Mouse (Mus musculus): ENCODE data around the gene Zfp346. TPM values are rescaled to one million over a fixed set of nuclear protein-coding genes. Genes with fewer than 3 reads are reported as not detected.
"Not testable (repeated sequence)": the region's sequence is repeated elsewhere in the genome, so short reads cannot be mapped to it uniquely, and the experiment has no call there.

Zfp346 gene
- 71.6 and 76.2 TPM in 2 replicates for total RNA-seq (2021)
- long read RNA-seq, transcript Zfp346-201 (7 exons, 3,333 nt): major isoform, 6 of 27 reads
- long read RNA-seq, partial matches to known transcripts: 1 of 27 reads
- long read RNA-seq, other reads (novel, unspliced or antisense): 15 of 27 reads

DNA sequence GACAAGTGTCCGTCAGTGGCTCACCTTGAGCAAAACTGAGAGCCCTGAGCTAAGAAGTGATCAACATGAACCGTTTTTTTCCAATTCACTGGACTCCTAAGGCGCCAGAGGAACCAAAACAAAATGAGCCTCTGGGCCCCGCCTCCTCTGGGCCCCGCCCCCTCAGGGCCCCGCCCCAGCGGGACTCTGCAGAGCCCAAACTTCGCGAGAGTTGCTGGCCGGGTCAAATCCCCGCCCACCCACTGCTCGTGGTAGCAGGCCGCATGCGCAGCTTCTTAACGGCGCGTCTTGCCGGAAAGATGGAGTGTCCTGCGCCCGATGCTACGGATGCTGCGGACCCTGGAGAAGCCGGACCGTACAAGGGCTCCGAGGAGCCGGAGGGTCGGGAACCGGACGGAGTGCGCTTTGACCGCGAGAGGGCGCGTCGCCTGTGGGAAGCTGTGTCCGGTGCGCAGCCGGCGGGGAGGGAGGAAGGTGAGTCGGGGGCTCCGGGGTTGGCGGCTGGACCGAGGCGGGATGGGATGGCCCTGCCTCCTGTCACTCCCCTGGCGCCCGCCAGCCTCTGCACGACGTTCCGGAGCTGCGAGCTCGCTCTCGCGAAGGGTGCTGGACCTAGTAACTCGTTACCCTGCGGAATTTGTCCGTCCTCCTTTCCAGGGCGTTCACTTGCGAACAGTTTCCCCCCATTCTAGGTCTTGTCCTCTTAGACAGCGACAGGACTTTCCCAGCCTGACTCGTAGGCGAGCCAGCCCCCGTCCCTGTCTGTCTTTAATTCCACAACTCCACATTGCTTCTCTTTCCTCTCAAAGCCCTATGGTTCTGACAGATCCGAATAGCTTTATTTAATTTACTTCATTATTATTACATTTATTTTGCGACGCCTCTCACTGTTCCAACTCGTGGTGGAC is at the start of gene Zfp346:
Gene Zfp346 (plus strand): TSS at position 267 of the 908 bp plus-strand sequence.
- peak; percentile 98 for DNase-seq

DNA sequence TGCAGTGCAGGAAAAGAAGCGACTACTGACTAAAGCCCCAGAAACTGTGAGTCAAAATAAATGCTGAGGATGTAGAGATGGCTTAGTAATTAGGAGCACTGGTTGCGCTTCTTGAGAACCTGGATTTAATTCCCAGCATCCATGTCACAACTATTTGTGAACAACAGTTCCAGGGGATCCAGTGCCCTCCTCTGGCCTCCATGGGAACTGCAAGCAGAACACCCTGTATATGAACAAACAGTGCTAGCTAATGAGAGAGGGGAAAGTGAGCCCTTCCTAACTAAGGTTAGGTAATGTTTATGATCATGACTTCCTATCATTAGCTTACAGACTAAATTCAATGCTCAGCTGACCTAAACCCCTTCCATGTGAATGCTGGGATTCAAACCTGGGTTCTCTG is 47.1 kb upstream of the Zfp346 start:
- DNase-seq: peak; percentile 7

DNA sequence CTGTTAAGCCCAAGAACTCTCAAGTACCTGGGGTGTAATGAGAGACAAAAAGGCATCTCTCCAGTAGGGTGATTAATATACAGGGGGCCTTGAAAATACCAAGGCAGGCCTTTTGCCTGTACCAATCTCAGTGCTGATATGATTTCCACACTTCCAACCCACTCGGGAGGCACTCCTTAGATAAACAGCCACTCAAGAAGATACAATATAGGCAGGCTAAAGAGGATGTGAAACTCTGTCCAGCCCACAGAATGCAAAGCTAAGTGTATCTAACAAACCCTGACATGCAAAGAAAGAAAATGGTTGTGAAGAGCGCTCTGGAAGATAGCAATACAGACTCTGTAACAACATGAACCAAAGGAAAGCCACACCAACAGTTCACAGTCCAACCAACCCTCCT is 41.8 kb upstream of the Zfp346 start:
- DNase-seq: no peak

DNA sequence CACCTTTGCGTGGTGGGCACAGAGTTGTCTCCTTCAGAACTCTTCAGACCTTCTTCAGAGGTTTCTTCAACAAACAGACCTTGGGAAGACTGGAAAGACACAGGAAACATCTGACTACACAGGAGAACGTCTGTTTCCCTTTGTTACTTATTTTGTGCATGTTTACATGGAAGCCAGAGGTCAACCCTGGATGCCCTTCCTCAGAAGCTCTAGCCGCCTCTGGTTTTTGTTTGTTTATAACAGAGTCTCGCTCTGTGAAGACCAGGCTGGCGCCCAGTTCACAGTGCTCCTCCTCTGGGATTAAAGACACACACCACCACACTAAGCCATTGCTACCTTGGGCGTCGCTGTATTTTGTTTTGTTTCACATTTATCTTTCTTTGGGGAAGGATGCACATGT is 35.4 kb upstream of the Zfp346 start:
- DNase-seq: no peak

DNA sequence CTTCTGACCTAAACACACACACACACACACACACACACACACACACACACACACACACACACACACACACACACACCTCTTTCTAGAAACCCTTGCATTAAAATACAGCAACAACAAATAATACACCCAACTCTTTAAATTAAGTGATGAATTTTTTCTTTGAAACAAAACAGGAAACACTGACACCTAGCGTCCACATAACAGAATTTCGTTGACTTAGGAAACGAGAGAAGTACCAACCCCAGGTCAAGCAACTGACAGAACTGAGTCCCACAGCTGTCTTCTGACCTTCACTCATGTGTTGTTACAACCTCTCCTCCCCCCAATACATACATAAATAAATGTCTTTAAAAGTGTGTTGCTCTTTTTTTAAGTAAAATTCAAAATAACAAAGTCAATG is 33.8 kb upstream of the Zfp346 start:
- no peak for DNase-seq

DNA sequence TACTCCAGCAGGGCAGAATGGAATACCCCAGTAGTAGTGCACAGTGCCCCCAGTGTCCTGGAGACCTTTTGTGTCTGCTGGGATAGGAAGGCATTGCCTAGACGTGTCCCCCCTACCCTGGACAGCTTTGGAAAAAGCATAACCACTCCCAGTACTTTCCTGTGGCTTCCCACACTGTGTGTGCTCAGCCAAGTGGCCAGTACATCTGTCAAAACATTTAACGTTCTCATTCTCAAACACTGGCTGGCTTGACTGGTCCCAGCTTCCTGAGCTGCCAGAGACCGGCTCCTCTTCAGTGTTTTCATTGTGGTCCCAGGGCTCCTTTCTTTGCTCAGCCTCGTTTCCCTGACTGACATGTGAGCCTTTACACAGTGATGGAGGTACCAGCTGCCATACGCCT is 29.5 kb upstream of the Zfp346 start:
- no peak for DNase-seq

DNA sequence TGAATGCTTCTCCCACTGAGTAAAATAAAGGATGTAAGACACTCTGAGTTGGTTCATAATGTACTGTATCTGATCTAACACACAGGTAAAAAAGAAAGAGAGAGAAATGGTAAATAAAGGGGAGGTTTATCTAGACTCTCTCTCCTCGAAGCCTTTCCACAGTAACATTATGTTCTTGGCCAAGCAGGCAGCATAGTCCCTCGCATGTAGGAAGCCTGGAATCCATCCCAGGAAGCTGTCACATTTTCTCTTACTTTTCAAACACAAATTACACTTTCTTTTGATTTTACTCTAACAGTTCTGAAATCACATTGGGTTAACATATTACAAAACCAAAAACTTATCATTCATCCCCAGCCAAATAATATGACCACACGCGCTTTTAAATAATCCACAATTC is 12.5 kb upstream of the Zfp346 start:
- no peak for DNase-seq

DNA sequence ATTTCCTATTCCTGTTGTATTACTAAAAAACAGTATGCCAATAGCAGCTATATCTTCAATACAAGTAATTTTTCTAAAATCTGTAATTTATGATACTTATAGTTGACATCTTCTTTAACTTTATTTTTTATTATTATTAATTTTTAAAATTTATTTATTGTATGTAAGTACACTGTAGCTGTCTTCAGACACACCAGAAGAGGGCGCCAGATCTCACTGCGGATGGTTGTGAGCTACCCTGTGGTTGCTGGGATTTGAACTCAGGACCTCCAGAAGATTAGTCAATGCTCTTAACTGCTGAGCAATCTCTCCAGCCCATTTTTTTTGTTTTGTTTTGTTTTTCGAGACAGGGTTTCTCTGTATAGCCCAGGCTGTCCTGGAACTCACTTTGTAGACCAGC is 7.3 kb upstream of the Zfp346 start:
- DNase-seq: not testable (repeated sequence)

DNA sequence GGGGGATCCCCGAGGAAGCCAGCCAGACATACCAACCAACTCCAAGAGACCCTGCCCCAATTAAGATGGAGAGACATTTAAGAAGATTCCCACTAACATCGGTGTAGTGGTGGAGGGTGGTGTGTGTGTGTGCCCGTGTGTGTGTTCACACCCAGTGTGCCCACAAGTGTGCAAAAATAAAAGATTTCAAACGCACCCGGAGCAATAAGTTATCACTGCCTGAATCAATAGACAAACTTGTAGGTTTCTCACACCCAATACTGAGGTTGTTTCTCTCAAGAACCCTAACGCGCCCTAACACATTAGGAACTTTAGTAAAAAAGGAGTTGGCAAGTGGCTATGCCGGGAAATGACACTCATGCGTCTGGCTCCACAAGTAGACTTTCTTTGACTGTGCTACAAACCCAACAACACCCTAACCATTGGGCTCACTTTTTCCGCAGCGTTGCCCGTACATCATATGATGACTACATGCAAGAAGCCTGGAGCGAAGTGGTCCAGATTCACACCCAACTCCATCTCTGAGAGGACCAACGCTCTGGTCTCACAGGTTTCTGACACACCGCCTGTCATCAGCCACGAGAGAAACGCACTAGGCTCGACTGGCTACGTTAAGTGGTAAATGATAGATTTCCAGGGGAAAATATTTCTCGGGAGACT is 5.9 kb upstream of the Zfp346 start:
- DNase-seq: no peak

DNA sequence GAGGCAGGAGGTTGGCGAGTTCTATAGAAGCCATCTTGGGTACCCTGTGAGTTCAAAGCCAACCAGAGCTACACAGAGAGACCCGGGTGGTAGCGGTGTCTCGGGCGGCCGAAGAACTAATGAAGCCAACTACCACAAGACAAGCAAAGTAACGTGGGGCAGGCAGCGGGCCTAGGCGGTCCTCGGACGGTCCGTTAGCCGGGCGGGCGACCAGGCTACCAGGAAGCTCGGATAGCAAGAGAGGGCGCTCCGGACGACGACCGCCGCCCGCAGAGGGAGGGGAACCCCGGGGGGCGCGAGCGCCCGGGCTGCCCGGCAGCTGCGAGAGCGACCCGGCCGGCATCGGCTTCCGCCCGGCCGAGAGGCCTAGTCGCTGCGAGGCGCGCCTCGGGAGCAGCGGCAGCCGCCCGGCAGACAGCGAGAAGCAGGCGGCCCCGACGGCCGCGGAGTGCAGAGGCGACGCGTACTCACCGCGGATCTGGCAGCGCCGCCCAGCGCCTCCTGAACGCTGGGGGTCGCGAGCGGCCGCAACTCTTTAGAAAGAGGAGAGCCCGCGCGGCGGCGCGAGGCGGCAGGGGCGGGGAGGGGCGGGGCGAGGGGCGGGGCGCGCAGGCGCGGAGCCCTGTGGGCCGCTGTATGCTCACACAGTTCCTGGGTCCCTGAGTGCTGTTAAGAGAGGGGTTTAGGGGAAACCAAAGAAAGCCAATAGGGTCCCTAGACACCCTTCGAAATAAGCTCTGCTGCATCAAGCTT is 5.2 kb upstream of the Zfp346 start, which contains the start of gene Uimc1:
Gene Uimc1 (minus strand): TSS at position 575 of the 753 bp plus-strand sequence.
- DNase-seq: peak; percentile 87

DNA sequence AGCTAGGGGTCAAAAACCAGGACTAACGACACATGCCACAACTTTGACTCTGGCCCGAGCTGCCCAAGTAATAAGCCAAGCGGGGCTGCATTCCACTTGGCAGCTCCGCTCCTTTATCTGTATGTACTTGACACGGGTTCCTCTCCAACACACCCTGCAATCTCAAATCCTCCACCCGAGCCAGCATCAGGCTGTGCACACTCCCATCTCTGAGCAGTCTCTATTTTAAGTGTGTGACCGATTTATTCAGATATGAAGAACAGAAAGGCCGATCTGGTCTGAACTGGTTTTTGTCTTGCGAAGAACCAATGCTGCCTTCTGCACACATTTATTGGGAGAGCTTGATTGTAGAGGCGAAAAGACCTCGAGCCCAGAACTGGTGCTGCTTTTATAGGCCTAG is 3.5 kb upstream of the Zfp346 start:
- DNase-seq: no peak

DNA sequence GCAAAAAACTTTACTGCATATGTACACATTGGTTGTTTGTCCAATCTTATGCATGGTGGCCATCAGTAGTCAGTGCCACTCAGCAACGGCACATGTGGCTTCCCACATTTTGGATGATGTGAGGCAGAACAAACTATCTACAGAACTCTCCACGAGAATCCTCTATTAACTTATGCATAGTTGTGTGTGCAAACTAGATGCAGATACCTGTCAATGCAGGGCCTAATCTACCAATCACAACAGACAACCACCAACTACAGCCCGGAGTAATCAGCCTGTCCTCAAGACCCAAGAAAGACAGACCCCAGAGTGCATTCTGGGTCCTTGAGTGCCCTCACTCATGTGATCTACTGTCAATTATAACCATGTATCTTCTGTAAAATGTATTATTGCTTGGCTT is 2.7 kb upstream of the Zfp346 start:
- DNase-seq: no peak

DNA sequence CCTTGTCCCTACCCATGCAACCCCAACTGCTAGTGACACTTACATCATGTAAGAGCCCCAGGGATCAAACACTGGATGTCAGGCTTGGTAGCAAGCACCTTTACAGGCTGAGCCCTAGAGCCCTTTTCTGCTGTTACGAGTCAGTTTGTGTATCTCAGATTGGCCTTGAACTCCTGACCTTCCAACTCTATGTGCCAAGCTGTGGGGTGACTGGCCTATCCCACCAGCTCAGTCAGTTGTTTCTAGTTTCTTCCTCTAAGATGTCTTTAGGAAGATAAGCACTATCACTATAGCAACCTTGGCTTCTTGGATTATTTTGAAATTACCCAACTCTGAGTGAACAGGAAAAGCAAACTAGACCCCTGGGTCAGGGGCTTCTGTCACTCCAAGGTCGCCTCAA is 1.8 kb upstream of the Zfp346 start:
- no peak for DNase-seq

DNA sequence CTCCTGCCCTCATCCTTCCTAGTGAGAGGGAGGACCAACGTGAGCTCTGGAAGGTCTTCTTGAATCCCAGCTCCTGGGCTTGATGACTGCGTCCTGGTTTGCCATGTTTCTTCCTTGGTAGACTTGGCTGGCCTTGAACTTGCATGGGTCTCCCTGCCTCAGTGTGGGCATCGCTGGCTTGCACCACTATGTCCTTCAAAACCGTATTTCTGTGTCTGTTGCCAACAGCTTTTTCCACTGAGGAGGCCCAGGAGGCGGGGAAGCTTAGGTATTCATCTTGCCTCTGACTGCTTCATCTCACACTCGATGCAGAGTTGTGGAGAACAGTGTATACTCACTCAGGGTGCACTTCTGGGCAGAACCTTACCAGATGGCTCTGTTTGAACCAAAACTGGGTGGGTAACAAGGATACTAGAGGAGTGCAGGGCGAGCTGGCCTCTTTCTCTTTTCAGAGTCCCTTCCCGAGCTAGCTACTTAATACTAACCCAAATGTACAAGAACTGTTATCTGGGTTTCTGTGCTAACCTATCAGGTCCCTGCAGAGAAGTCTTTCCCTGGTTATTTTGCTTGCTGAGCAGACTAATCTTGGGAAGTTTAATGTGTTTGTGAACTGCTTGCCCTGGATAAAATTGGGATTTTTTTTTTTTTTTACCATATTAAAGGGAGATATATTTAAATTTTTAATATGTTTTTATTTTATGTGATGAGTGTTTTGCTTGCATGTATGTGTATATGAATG is 1.0 kb downstream of the Zfp346 start:
- DNase-seq: peak; percentile 49

DNA sequence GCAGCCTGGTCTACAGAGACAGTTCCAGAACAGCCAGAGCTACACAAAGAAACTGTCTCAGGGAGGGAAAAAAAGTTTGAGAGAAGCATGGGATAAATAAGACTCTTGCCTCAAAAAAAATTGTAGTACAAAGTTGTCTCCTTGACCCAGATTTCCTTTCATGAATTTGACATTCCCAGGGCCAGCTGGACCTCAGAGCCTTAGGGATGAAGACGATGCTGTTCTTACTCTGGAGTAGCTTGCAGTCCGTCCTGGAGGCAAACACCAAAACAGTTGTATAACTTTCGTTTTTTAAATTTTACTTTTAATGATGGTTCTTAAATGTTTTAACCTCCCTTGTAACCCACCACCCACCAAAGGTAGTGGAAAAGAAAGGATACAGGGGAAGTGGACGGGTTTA is 2.0 kb downstream of the Zfp346 start:
- no peak for DNase-seq

DNA sequence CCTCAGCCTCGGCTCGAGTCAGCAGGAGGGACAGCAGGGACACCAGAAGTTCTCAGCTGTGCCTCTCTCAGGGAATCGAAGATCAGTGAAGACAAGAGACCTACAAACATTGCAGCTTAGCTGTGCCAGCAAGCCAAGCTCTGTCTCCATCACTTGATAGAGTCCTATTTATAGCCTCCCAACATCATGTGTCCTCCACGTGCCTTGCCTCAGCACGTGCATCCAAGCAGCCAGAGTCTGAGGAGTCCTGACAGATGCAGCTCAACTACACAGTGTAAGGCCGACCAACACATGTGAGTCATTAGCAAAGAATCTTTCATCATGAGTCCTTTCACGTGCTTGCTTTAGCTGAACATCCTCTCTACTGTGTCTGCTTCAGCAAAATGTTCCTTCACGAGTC is 2.6 kb downstream of the Zfp346 start:
- peak; percentile 68 for DNase-seq

DNA sequence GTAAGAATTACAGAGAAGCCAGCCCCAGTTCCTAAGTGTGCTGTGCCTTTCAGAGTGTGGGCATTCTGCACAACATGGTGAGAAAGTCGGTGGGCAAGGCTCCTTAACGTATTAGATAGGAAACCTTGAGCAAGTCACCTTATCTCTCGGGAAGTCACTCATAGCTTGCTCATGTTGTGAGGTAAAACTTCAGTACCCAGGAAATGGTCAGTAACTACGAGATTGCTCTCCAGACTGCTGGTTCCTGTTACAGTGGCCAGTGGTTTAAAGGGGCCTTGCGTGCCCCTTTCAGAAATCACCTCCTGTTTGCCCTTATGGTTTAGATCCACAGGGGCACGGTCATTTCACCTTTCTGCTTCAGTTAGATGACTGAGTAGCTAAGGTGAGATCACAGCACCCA is 9.3 kb downstream of the Zfp346 start:
- DNase-seq: no peak

DNA sequence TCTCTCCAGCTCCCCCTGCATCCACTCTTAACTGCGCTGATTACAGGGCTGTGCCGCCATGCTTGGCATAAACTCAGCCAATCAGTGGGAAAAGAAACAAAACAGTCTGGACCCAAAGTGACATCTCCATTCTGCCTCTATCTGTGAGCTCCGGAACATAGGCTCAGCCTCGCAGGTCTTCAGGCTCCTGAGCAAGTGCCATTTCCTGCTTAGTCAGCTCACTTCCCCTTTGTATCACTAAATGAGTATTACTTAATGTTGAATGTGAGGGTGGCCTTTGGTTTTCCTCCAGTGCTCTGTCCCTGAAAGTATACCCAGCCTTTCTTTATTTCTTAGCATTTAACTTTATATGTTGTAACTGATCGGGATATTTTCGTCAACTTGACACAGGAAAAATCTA is 19.8 kb downstream of the Zfp346 start:
- DNase-seq: no peak

DNA sequence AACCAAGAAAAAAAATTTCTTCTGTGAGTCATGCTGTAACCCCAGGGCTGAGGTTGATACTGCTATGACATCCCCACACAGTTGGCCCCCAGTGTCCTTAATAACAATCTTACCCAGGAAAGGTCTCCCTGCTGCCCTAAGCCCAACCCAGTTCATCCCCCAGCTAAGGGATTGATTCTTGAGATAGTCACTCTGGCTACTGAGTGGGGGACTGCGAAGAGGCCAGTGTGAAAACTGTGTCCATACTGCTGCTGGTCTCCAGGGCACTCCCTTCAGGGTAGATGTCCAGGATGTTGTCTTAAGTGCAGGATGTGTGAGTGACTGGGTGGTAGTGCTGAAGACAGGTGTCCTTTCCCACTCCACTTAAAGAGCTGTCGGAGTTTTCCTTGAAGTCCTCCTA is 28.3 kb downstream of the Zfp346 start, which contains the start of gene Gm17617:
Gene Gm17617 (minus strand): TSS at position 101 of the 400 bp plus-strand sequence.
- DNase-seq: no peak

DNA sequence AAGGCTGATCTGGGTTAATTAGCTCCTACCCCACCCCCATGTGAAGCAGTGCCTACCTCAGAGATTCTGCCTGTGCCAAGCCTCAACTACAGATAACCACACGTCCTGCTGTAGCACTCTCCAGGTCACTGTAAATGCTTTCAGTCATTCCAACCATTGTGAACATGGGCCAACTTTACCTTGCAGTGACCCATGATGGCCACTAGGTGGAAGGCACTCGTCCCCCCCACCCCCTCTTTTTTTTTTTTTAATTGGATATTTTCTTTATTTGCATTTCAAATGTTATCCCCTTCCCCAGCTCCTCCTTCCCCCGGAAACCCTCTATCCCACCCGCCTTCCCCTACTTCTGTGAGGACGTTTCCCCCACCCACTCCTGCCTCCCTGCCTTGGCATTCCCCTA is 30.3 kb downstream of the Zfp346 start:
- DNase-seq: no peak

DNA sequence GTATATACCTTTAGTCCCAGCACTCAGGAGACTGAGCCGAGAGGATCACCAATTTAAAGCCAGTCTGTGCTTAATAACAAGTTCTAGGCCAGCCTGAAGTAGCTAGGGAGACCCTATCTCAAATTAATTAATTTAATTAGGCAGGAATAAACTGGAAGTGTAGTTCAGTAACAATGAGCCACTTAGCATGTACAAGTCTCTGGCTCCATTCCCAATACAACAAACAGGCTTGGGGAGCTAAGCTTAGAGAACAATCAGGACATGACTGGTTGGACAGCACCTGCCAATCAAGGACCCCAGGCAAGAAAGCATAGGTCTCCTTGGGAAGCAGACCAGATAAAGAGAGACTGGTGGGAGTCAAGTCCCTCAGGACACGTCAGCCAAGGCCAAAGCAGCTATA is 35.2 kb downstream of the Zfp346 start:
- DNase-seq: no peak

Data from adrenal gland, postnatal 25 days (tissue).